Mouse (Mus musculus) neural tube, embryonic 15.5 days (tissue): ENCODE data around the gene Echs1. TPM values are rescaled to one million over a fixed set of nuclear protein-coding genes. Genes with fewer than 3 reads are reported as not detected.
A peak's percentile ranks its signal among the peaks of the same experiment; 100 is the strongest.
"Not testable (repeated sequence)": the region's sequence is repeated elsewhere in the genome, so short reads cannot be mapped to it uniquely, and the experiment has no call there.

Experiments used
- ATAC-seq: fragments of 200-750 bp; cut with Nextera tagmentation; 2 replicates; pipeline ENCODE4 v1.8.0; 2017; ENCODE audit warnings: mild to moderate bottlenecking, moderate TSS enrichment, moderate library complexity; ENCODE audit not compliant: low FRiP score
- H3K27ac ChIP-seq: fragments of 300-500 bp; sonication (generic); replicated peaks from 2 replicates; pipeline ENCODE4 v1.5.1; 2015; ENCODE audit warnings: mild to moderate bottlenecking, inconsistent platforms
- H3K27me3 ChIP-seq: fragments of 300-500 bp; sonication (generic); replicated peaks from 2 replicates; pipeline ENCODE4 v1.6.1; 2015; ENCODE audit warnings: inconsistent platforms
- H3K36me3 ChIP-seq: fragments of 300-500 bp; sonication (generic); 2 replicates; pipeline ENCODE4 v1.6.1; 2015; ENCODE audit warnings: inconsistent platforms
- H3K4me1 ChIP-seq: fragments of 300-500 bp; sonication (generic); 2 replicates; pipeline ENCODE4 v1.6.1; 2015; ENCODE audit warnings: inconsistent platforms
- H3K4me2 ChIP-seq: fragments of 300-500 bp; sonication (generic); 2 replicates; pipeline ENCODE4 v1.6.1; 2015; ENCODE audit warnings: inconsistent platforms, mild to moderate bottlenecking, moderate library complexity
- H3K4me3 ChIP-seq: fragments of 300-500 bp; sonication (generic); replicated peaks from 2 replicates; pipeline ENCODE4 v1.5.1; 2015; ENCODE audit warnings: mild to moderate bottlenecking, inconsistent platforms
- H3K9ac ChIP-seq: fragments of 300-500 bp; sonication (generic); replicated peaks from 2 replicates; pipeline ENCODE4 v1.6.1; 2015; ENCODE audit warnings: mild to moderate bottlenecking, inconsistent platforms
- H3K9me3 ChIP-seq: fragments of 300-500 bp; sonication (generic); replicated peaks from 2 replicates; pipeline ENCODE4 v1.6.1; 2016; ENCODE audit warnings: inconsistent platforms
- WGBS: fragments of 180-500 bp; shearing (Covaris S2); methylation state at CpG from one replicate; pipeline ENCODE4 v1.1.7; 2015; ENCODE audit warnings: mixed read lengths; 5-methylcytosine and 5-hydroxymethylcytosine counted together
- polyA plus RNA-seq: library from polyadenylated mRNA; unstranded; fragments of >200 nt; fragmentation: Nextera tagmentation; extraction: Ambion mirVana; gene quantifications from 2 replicates; pipeline ENCODE4 v1.2.1, GENCODE M21; 2015

Echs1 gene
- polyA plus RNA-seq, 1 experiment from 2014 or later = 116 TPM

DNA sequence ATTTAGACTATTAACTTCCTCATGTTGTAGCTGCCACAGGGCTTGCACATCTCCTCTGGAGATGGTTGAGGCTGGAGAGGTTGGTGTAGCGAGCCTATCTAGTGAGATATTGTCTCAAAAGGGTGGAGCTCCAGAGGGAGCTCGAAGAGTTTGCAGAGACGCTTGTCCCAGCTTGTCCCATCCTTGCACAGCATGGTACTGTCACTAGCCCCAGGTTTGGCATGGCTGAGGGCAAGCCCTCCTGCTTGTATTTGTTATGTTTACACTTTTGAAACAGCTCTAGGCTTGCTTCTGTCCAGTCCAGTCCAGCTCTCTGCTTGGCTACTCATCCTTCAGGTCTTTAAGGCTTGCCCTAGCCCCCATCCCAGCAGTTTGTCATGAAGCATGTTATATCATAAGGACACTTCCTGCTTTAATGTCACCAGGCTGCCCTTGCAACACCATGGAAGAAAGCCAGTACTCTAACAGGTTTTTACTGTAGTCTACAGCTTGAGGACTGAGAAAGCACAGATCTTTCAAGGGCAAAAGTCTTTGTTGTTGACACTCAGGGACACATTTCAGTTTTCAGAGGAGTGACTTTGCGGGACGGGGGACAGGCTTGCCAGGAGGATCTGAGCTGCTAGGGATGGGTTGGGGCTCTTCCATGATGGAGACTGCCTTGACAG, 19.0 kb upstream of the Echs1 start:
- H3K4me1 ChIP-seq = peaks cover 12% of the 10 kb centered on the region
- WGBS = 86% methylated on average over 5 of the region's 5 CpGs
- H3K9ac ChIP-seq = no peak overlapping the region
- H3K27ac ChIP-seq = no peak overlapping the region
- H3K9me3 ChIP-seq = no peaks in the 10 kb centered on the region
- no peak overlapping the region for H3K4me2 ChIP-seq
- H3K4me3 ChIP-seq = no peak overlapping the region
- H3K27me3 ChIP-seq = no peaks in the 10 kb centered on the region
- ATAC-seq = no peak
- H3K36me3 ChIP-seq = no peaks in the 10 kb centered on the region

- H3K36me3 ChIP-seq, H3K4me2 ChIP-seq, H3K4me3 ChIP-seq, ATAC-seq, H3K27ac ChIP-seq, H3K27me3 ChIP-seq, H3K9ac ChIP-seq, H3K9me3 ChIP-seq: not testable (repeated sequence)
- H3K4me1 ChIP-seq = peaks cover 12% of the 10 kb centered on the region
- WGBS = 88% methylated on average over 7 of the region's 7 CpGs
These were observed 17.8 kb upstream of the Echs1 start for GRCm38 (mm10) chr7:140134033-140134432.

- WGBS = 95% methylated on average over 7 of the region's 7 CpGs
- H3K27me3 ChIP-seq, H3K9me3 ChIP-seq, H3K36me3 ChIP-seq, ATAC-seq, H3K4me3 ChIP-seq, H3K9ac ChIP-seq, H3K4me1 ChIP-seq, H3K27ac ChIP-seq, H3K4me2 ChIP-seq: not testable (repeated sequence)
These were observed 15.9 kb upstream of the Echs1 start for GRCm38 (mm10) chr7:140132184-140132583.

GRCm38 (mm10) chr7:140127911-140128310, 11.6 kb upstream of the Echs1 start:
- Histone ChIP-seq H3K4me2 (no peak overlapping the region), H3K27me3 (no peaks in the 10 kb centered on the region), H3K4me1 (peaks cover 15% of the 10 kb centered on the region), H3K9ac (no peak overlapping the region), H3K4me3 (no peak overlapping the region), H3K36me3 (peaks cover 3% of the 10 kb centered on the region; the same call in 1 of the 2 replicates), H3K27ac (no peak overlapping the region), H3K9me3 (no peaks in the 10 kb centered on the region)
- 89% methylated on average over 2 of the region's 2 CpGs for WGBS
- ATAC-seq = no peak

DNA sequence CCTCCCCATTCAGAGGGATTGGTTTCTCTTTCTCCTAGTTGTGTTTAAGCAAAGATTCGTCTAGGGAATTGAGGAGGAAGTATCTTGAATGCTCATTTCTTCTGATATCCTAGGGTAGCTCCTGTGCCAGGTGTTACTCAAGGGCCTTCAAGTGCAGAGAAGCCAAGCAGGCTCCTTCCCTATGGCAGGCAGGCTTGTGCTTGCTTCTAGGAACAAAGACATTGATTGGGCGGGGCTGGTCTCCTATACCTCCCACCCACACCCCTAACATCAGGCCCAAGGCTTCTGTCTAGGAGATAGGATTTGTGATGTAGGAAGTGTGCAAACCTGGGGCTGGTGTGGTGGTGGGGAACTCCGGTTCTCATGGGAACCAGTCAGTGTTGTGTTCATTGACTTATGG, 10.7 kb upstream of the Echs1 start:
- WGBS = 90% methylated on average over 3 of the region's 3 CpGs
- Histone ChIP-seq H3K4me3 (no peak overlapping the region), H3K27ac (no peak overlapping the region), H3K4me2 (no peak overlapping the region), H3K27me3 (no peaks in the 10 kb centered on the region), H3K36me3 (peaks cover 3% of the 10 kb centered on the region; the same call in 1 of the 2 replicates), H3K9ac (no peak overlapping the region), H3K9me3 (no peaks in the 10 kb centered on the region), H3K4me1 (peaks cover 15% of the 10 kb centered on the region)
- no peak for ATAC-seq

GRCm38 (mm10) chr7:140126022-140126350, 9.7 kb upstream of the Echs1 start:
- peak overlapping the region; percentile 75 for H3K9ac ChIP-seq
- H3K27ac ChIP-seq = peak overlapping the region; percentile 58; the same call in 1 of the 2 replicates
- no peak for ATAC-seq
- WGBS = 9% methylated on average over 5 of the region's 5 CpGs
- no peaks in the 10 kb centered on the region for H3K9me3 ChIP-seq
- peak overlapping the region; percentile 83 for H3K4me2 ChIP-seq
- peak overlapping the region; percentile 73 for H3K4me3 ChIP-seq
- H3K36me3 ChIP-seq = peaks cover 3% of the 10 kb centered on the region; the same call in 1 of the 2 replicates
- H3K4me1 ChIP-seq = peaks cover 15% of the 10 kb centered on the region
- no peaks in the 10 kb centered on the region for H3K27me3 ChIP-seq

GRCm38 (mm10) chr7:140125278-140126021, 9.2 kb upstream of the Echs1 start:
- peak; percentile 96 for ATAC-seq
- Histone ChIP-seq H3K27ac (peak overlapping the region; percentile 58), H3K4me3 (peak overlapping the region; percentile 73), H3K36me3 (peaks cover 3% of the 10 kb centered on the region; the same call in 1 of the 2 replicates), H3K9ac (peak overlapping the region; percentile 75), H3K27me3 (no peaks in the 10 kb centered on the region), H3K4me1 (peaks cover 15% of the 10 kb centered on the region), H3K4me2 (peak overlapping the region; percentile 83), H3K9me3 (no peaks in the 10 kb centered on the region)
- under 1% methylated on average over 39 of the region's 40 CpGs for WGBS

DNA sequence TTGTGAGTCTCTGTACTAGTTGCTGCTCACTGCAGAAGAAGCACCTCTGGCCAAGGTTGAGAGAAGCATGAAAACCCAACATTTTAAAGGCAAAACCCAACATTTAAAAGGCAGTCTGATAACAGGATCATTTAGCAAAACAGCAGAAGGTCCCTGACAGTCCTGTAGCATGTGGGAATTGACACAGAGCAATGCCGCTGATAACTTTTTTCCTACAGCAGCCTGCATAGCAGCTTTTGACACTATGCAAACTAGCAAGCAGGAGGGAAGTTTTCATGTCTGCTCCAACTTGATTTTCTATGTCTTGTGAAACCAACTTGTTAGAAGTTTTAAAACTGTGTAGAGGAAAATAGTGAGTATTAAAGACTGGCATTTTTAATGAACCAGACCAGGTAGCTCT, 8.1 kb upstream of the Echs1 start:
- WGBS = 97% methylated on average over 1 of the region's 1 CpGs
- no peak overlapping the region for H3K27ac ChIP-seq
- no peak overlapping the region for H3K4me3 ChIP-seq
- no peak overlapping the region for H3K4me2 ChIP-seq
- no peak overlapping the region for H3K9ac ChIP-seq
- no peaks in the 10 kb centered on the region for H3K27me3 ChIP-seq
- peaks cover 1% of the 10 kb centered on the region; the same call in 1 of the 2 replicates for H3K36me3 ChIP-seq
- no peak for ATAC-seq
- no peaks in the 10 kb centered on the region for H3K9me3 ChIP-seq
- peaks cover 15% of the 10 kb centered on the region for H3K4me1 ChIP-seq

DNA sequence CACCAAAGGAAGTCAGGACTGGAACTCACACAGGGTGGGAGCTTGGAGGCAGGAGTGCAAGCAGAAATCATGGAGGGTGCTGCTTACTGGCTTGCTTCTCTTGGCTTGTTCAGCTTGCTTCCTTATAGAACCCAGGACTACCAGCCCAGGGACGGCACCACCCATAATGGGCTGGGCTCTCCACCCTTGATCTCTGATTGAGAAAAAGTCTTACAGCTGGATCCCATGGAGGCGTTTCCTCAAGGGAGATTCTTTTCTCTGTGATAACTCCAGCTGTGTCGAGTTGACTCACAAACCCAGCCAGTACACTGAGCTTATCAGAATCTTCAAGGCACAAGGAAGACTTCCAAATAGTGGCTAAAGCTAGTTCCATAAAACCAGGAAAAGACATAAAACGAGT, 6.5 kb upstream of the Echs1 start:
- H3K9me3 ChIP-seq = no peaks in the 10 kb centered on the region
- H3K9ac ChIP-seq = no peak overlapping the region
- no peaks in the 10 kb centered on the region for H3K36me3 ChIP-seq
- no peak overlapping the region for H3K27ac ChIP-seq
- no peak for ATAC-seq
- no peaks in the 10 kb centered on the region for H3K27me3 ChIP-seq
- peaks cover 15% of the 10 kb centered on the region for H3K4me1 ChIP-seq
- no peak overlapping the region for H3K4me2 ChIP-seq
- 40% methylated on average over 4 of the region's 4 CpGs for WGBS
- no peak overlapping the region for H3K4me3 ChIP-seq

DNA sequence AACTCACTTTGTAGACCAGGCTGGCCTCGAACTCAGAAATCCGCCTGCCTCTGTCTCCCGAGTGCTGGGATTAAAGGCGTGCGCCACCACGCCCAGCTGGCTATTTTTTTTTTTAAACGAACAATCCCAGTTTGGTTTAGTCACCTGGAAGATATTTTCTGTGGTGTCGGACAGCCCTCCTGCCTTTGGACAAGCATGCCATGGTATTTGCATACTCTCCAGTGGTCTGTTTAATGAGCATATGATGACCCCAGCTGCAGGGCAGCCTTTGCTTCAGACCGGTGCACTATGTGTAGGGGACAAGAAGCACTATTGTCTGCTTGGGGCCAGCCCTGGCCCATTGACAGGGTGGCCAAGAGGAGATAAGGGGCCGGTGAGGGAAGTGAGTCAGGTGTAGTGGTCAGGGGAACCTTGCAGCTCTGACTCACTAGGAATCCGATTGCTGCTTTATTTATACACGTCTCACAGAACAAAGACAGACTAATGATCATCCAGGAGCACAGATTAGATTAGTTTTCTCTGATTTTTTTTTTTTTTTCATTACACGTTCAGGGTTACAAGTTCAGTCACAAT, 5.1 kb upstream of the Echs1 start:
- no peaks in the 10 kb centered on the region for H3K27me3 ChIP-seq
- no peak overlapping the region for H3K4me3 ChIP-seq
- 73% methylated on average over 13 of the region's 13 CpGs for WGBS
- no peaks in the 10 kb centered on the region for H3K9me3 ChIP-seq
- no peak overlapping the region for H3K9ac ChIP-seq
- no peak overlapping the region for H3K27ac ChIP-seq
- no peak overlapping the region for H3K4me2 ChIP-seq
- H3K4me1 ChIP-seq = peaks cover 18% of the 10 kb centered on the region
- H3K36me3 ChIP-seq = no peaks in the 10 kb centered on the region
- ATAC-seq = no peak

DNA sequence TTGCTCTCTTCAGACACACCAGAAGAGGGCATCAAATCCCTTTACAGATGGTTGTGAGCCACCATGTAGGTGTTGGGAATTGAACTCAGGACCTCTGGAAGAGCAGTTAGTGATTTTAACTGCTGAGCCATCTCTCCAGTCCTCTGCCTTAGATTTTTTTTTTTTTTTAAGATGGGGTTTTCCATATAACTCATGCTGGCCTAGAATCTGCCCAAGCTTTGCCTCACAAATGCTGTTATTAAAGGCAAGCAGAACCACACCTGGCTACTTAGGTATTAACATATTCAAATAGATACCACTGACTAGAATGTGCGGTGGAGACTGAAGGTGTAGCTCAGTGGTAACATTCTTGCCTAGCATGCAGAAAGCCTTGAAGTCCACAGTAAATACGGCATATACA, 4.2 kb upstream of the Echs1 start:
- no peak overlapping the region for H3K4me2 ChIP-seq
- H3K9ac ChIP-seq = no peak overlapping the region
- no peaks in the 10 kb centered on the region for H3K36me3 ChIP-seq
- H3K4me1 ChIP-seq = peaks cover 18% of the 10 kb centered on the region
- H3K27ac ChIP-seq = no peak overlapping the region
- no peak for ATAC-seq
- WGBS = 92% methylated on average over 2 of the region's 2 CpGs
- H3K9me3 ChIP-seq = no peaks in the 10 kb centered on the region
- H3K4me3 ChIP-seq = no peak overlapping the region
- no peaks in the 10 kb centered on the region for H3K27me3 ChIP-seq
